Mouse (Mus musculus) lung, adult 2 months (tissue): ENCODE data around the gene Gm49601. TPM values are rescaled to one million over a fixed set of nuclear protein-coding genes. Genes with fewer than 3 reads are reported as not detected.
A peak's percentile ranks its signal among the peaks of the same experiment; 100 is the strongest.

ENCODE experiments used
- DNase-seq: peaks from one replicate; pipeline ENCODE4 v3.0.0; 2022
- H3K4me1 ChIP-seq: fragments of 200-500 bp; 2 replicates; pipeline ENCODE4 v1.6.1; 2011; ENCODE audit warnings: low read length; ENCODE audit not compliant: control insufficient read depth, insufficient read depth
- H3K4me3 ChIP-seq: fragments of 200-500 bp; replicated peaks from 2 replicates; pipeline ENCODE3; 2011; ENCODE audit warnings: low read depth, mild to moderate bottlenecking, control low read depth, low read length; ENCODE audit errors: extremely low read depth
- CTCF ChIP-seq: fragments of 200-500 bp; IDR thresholded peaks from 2 replicates; pipeline ENCODE4 v1.5.1; 2011; ENCODE audit warnings: mild to moderate bottlenecking, low read length, control low read depth; ENCODE audit not compliant: insufficient read depth
- POLR2A ChIP-seq: fragments of 200-500 bp; IDR thresholded peaks from 2 replicates; pipeline ENCODE4 v1.6.1; 2011; ENCODE audit warnings: low read depth, mild to moderate bottlenecking, control low read depth, low read length, borderline replicate concordance; ENCODE audit errors: extremely low read depth
- WGBS: fragments of 180-500 bp; shearing (Covaris S2); methylation state at CpG from one replicate; pipeline ENCODE4 v1.1.7; 2018; 5-methylcytosine and 5-hydroxymethylcytosine counted together
- polyA plus RNA-seq: library from polyadenylated mRNA; depleted of rRNA; stranded (reverse); fragments of >200 nt; gene quantifications from 2 replicates; pipeline ENCODE4 v1.2.3, GENCODE M21; 2012

Gm49601 gene
- polyA plus RNA-seq, 1 experiment, result 9.4 TPM

- peaks cover 8% of the 10 kb centered on the region for H3K4me1 ChIP-seq
- peak; percentile 89 for DNase-seq
- H3K4me3 ChIP-seq, result no peak overlapping the region
- WGBS, result 3% methylated on average over 27 of the region's 27 CpGs
- TF ChIP-seq POLR2A (no peak), CTCF (peak; percentile 95)
These were observed 8.7 kb downstream of the Gm49601 start for GRCm38 (mm10) chr16:18617370-18618065.

DNA sequence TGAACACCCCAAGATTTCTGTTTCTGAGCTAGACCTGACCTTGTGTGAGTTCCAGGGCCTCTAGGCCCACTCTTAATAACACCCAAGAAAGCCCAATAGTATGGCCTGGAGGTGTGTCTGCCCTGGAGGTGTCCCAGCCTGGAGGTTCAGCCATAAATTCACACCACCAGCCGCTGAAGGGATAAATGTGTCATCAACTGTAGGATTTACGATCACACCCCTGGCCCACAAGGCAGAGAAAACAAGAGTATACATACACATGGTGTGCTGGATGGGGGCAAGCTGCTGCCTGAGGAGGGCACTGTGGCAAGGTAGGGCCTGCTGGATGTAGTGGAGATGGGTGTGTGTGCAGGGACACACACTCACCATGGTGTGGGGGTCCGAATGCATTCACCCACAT lies 12.9 kb downstream of the Gm49601 start:
- no peak for DNase-seq
- TF ChIP-seq CTCF (no peak), POLR2A (no peak)
- 0 out of 2 replicates have a peak, but pooled peaks cover 3% of the 10 kb centered on the region for H3K4me1 ChIP-seq
- 89% methylated on average over 3 of the region's 3 CpGs for WGBS
- H3K4me3 ChIP-seq, result no peak overlapping the region

GRCm38 (mm10) chr16:18611752-18612151 lies 14.5 kb downstream of the Gm49601 start:
- no peak for DNase-seq
- 62% methylated on average over 13 of the region's 13 CpGs for WGBS
- Histone ChIP-seq H3K4me1 (no peaks in the 10 kb centered on the region), H3K4me3 (no peak overlapping the region)
- TF ChIP-seq CTCF, result no peak
- no peak for TF ChIP-seq POLR2A

GRCm38 (mm10) chr16:18609099-18609498 lies 17.1 kb downstream of the Gm49601 start:
- Histone ChIP-seq H3K4me1 (no peaks in the 10 kb centered on the region; the same call in 1 of the 2 replicates), H3K4me3 (no peak overlapping the region)
- DNase-seq, result no peak
- 86% methylated on average over 2 of the region's 2 CpGs for WGBS
- TF ChIP-seq POLR2A (no peak), CTCF (no peak)

GRCm38 (mm10) chr16:18608226-18608625 lies 18.0 kb downstream of the Gm49601 start:
- 24% methylated on average over 11 of the region's 11 CpGs for WGBS
- TF ChIP-seq CTCF, result no peak
- no peak for TF ChIP-seq POLR2A
- DNase-seq, result no peak
- H3K4me3 ChIP-seq, result no peak overlapping the region
- no peaks in the 10 kb centered on the region; the same call in 1 of the 2 replicates for H3K4me1 ChIP-seq

GRCm38 (mm10) chr16:18605705-18606104 lies 20.5 kb downstream of the Gm49601 start:
- 69% methylated on average over 5 of the region's 5 CpGs for WGBS
- TF ChIP-seq CTCF (no peak), POLR2A (no peak)

GRCm38 (mm10) chr16:18604267-18604701 lies 21.9 kb downstream of the Gm49601 start:
- Histone ChIP-seq H3K4me3 (no peak overlapping the region), H3K4me1 (no peaks in the 10 kb centered on the region; the same call in 1 of the 2 replicates)
- no peak for TF ChIP-seq CTCF
- TF ChIP-seq POLR2A, result no peak
- 56% methylated on average over 8 of the region's 8 CpGs for WGBS
- DNase-seq, result no peak

More at GRCm38 (mm10) chr16:18605705-18606104, 20.5 kb downstream of the Gm49601 start:
- Histone ChIP-seq H3K4me3 (no peak overlapping the region), H3K4me1 (no peaks in the 10 kb centered on the region; the same call in 1 of the 2 replicates)
- no peak for DNase-seq

- Histone ChIP-seq H3K4me1 (no peaks in the 10 kb centered on the region; the same call in 1 of the 2 replicates), H3K4me3 (no peak overlapping the region)
- 69% methylated on average over 7 of the region's 7 CpGs for WGBS
- TF ChIP-seq CTCF (no peak), POLR2A (no peak)
- DNase-seq, result no peak
These were observed 24.8 kb downstream of the Gm49601 start for GRCm38 (mm10) chr16:18601447-18601846.

- no peak overlapping the region for H3K4me3 ChIP-seq
- no peak for DNase-seq
- no peak for TF ChIP-seq POLR2A
- TF ChIP-seq CTCF, result no peak
- WGBS, result 81% methylated on average over 3 of the region's 3 CpGs
- H3K4me1 ChIP-seq, result no peaks in the 10 kb centered on the region
These were observed 28.2 kb downstream of the Gm49601 start for GRCm38 (mm10) chr16:18598006-18598405.

DNA sequence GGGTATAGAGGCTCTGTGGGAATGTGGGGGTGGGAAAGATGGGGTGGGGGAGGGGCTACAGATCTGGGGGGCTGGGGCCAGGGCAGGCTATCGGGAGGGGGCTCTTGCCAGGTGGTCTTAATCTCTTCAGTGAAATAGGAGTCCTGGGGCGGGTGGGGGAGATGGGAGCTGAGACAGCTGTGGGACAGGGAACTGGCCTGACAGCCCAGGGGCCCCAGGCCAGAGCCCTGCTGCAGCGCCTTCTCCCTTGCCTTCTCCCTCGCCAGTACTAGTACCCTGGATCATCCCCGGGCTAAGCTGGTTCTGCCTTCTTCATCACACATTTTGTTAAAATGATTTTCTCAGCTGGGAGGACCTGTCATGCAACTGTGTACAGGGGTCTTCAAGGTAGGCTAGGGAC lies 30.0 kb downstream of the Gm49601 start:
- no peak for TF ChIP-seq CTCF
- TF ChIP-seq POLR2A, result no peak

More for the DNA sequence above, 30.0 kb downstream of the Gm49601 start:
- 60% methylated on average over 5 of the region's 5 CpGs for WGBS
- H3K4me3 ChIP-seq, result no peak overlapping the region
- H3K4me1 ChIP-seq, result no peaks in the 10 kb centered on the region
- DNase-seq, result no peak
